Mouse (Mus musculus) effector memory CD4-positive, alpha-beta T cell, adult 5 months (primary cell): Measurements from ENCODE around the gene Psg16. TPM values are rescaled to one million over a fixed set of nuclear protein-coding genes. Genes with fewer than 3 reads are reported as not detected.

Experiments used
- polyA plus RNA-seq: library from polyadenylated mRNA; unstranded; fragments of 100-300 nt; shearing (Covaris generic); gene quantifications from one replicate; pipeline ENCODE4 v1.2.1, GENCODE M21; 2017

Gene Psg16
- 0.50 TPM for polyA plus RNA-seq

GRCm38 (mm10) chr7:17073904-17074615 is at the start of gene Psg16:
Psg16 (plus strand) TSS chr7:17074040.

GRCm38 (mm10) chr7:17027588-17028343 is 46.1 kb upstream of the Psg16 start, which contains the start of gene Ppp5c:
Ppp5c (minus strand) TSS chr7:17027924.

GRCm38 (mm10) chr7:17062389-17062788 is 11.5 kb upstream of the Psg16 start, which contains the start of gene Hif3a:
Hif3a (minus strand) TSS chr7:17062427.

GRCm38 (mm10) chr7:17149931-17150330 is 76.1 kb downstream of the Psg16 start, which contains the start of gene Ceacam3:
Ceacam3 (plus strand) TSS chr7:17150282.

Other genes with a start within 250 kb of the Psg16 start
- gene Prkd2, start 231.1 kb upstream of the Psg16 start, polyA plus RNA-seq: 119 TPM
- 0.25 TPM for gene Dact3, start 198.7 kb upstream of the Psg16 start, polyA plus RNA-seq
- gene Gng8, start 182.3 kb upstream of the Psg16 start, polyA plus RNA-seq: not detected
- gene Ptgir, start 167.6 kb upstream of the Psg16 start, polyA plus RNA-seq: 0.34 TPM
- 87.7 TPM for gene Calm3, start 149.9 kb upstream of the Psg16 start, polyA plus RNA-seq
- not detected for gene Pnmal2, start 129.4 kb upstream of the Psg16 start, polyA plus RNA-seq
- not detected for gene Pnmal1, start 114.4 kb upstream of the Psg16 start, polyA plus RNA-seq
- 1.2 TPM for gene Gm42372, start 91.0 kb upstream of the Psg16 start, polyA plus RNA-seq
- gene Ccdc8, start 81.3 kb upstream of the Psg16 start, polyA plus RNA-seq: 0.10 TPM
- gene Ppp5c, start 46.1 kb upstream of the Psg16 start, polyA plus RNA-seq: 77.8 TPM
- 0.46 TPM for gene Hif3a, start 11.6 kb upstream of the Psg16 start, polyA plus RNA-seq
- gene Ceacam3, start 76.2 kb downstream of the Psg16 start, polyA plus RNA-seq: not detected
- gene Psg29, start 129.4 kb downstream of the Psg16 start, polyA plus RNA-seq: not detected